Mouse (Mus musculus) spleen, adult 10 weeks (tissue): ENCODE measurements around the gene Clec12a. TPM values are rescaled to one million over a fixed set of nuclear protein-coding genes. Genes with fewer than 3 reads are reported as not detected.

Experiments used
- polyA plus RNA-seq: library from polyadenylated mRNA; stranded (reverse); fragments of 350-450 nt; fragmentation: Illumina TruSeq; extraction: RNeasy Lipid Tissue Mini Kit (QIAGEN cat#74804); gene quantifications from one replicate; pipeline ENCODE4 v1.2.3, GENCODE M21; 2015; ENCODE audit warnings: low replicate concordance; ENCODE audit not compliant: insufficient read depth

Gene Clec12a
- 67.8 TPM for polyA plus RNA-seq

DNA sequence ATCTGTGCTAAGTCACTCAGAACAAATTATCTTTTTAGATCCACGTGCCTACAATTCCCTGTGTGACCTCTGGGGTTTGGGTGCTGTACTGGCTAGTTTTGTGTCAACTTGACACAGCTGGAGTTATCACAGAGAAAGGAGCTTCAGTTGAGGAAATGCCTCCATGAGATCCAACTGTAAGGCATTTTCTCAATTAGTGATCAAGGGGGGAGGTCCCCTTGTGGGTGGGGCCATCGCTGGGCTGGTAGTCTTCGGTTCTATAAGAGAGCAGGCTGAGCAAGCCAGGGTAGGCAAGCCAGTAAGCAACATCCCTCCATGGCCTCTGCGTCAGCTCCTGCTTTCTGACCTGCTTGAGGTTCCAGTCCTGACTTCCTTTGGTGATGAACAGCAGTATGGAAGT is at the start of gene Clec12a:
Gene Clec12a, plus strand, starts transcription at position 301 of the 400 bp plus-strand sequence.

DNA sequence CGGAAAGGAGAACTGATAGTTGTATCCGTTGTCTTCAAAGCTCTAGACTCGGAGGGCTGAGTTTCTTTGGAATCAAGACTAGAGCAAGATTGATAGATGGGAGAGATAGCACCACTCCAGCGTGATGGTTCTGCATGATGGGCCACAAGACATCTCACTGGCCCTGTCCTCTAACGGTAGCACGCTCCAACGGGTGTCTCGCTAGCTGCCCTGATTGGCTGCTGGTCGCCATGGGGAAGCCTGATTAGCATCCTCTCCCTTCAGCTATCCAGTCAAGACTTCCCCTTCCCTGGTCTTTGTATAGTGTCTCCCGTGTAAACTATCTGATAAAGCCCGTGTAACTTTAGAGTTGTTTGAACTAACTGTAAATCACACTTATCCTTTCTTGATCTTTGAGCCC is 10.9 kb upstream of the Clec12a start, which contains the start of gene 4922502D21Rik:
Gene 4922502D21Rik, minus strand, starts transcription at position 187 of the 400 bp plus-strand sequence.

DNA sequence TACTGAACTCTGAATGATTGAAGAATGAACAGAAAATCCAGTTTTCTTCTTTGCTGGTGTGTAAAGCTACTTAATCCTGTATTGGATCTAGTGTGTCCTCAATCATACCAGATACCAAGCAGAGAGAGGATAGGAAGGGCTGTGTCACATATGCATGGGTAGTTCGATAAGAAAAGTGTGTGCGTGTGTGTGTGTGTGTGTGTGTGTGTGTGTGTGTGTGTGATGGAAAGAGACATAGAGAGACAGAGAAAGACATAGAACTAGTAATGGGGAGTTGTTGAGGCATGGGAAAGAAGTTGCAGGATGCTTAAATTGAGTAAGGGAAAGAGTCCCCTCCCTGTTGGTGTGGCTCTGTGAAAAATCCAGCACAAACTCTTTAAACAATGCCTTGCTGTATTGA is 43.3 kb downstream of the Clec12a start, which contains the start of gene Clec12b:
Gene Clec12b, minus strand, starts transcription at position 101 of the 400 bp plus-strand sequence.

DNA sequence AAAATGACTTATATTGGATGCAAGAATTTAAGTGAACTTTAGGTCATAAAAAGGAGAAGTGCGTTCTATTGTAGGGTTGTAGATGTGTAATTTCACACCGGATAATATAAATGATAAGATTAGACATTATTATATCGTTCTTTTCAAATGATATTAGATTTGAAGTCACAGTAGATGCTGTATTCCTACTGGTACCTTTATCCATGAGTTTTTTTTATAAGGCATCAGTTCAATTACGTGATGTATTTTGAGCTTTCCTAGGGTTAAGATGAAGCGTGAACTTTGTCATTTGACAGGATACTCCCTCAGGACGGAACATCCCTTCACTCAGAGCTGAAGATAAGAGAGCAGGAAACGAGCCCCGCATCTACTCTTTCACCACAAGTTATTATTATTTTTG is 54.5 kb downstream of the Clec12a start, which contains the start of gene Clec1b:
Gene Clec1b, plus strand, starts transcription at position 301 of the 400 bp plus-strand sequence.

DNA sequence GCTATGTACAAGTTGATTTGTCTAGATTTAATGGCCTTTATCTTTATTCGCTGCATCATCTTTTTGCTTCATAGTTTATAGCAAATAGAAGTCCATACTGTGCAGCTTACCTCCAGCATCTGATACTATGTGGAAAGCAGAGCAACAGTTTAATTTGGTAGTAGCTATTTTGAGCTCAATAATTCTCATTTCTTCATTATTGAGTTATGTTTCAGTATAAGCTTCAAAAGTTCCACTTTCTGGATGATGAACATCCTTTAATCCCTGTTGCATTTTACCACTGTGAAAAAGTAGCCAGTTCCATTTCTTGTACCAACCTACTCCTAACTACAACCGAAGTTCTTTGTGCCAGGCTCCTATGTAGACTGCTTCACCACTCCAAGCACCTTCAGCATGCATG is 66.1 kb downstream of the Clec12a start, which contains the start of gene Clec9a:
Gene Clec9a, plus strand, starts transcription at position 301 of the 400 bp plus-strand sequence.

Other genes starting within 250 kb of the Clec12a start
- not detected for gene Clec2e, start 241.8 kb upstream of the Clec12a start, polyA plus RNA-seq
- 375 TPM for gene Clec2d, start 162.1 kb upstream of the Clec12a start, polyA plus RNA-seq
- gene Cd69, start 67.3 kb upstream of the Clec12a start, polyA plus RNA-seq = 80.1 TPM
- not detected for gene 4922502D21Rik, start 10.9 kb upstream of the Clec12a start, polyA plus RNA-seq
- 1.3 TPM for gene Clec12b, start 43.2 kb downstream of the Clec12a start, polyA plus RNA-seq
- gene Clec1b, start 54.6 kb downstream of the Clec12a start, polyA plus RNA-seq = 44.5 TPM
- gene Clec9a, start 66.2 kb downstream of the Clec12a start, polyA plus RNA-seq = 92.8 TPM
- 3.6 TPM for gene Clec1a, start 109.3 kb downstream of the Clec12a start, polyA plus RNA-seq
- 0.21 TPM for gene Olr1, start 164.5 kb downstream of the Clec12a start, polyA plus RNA-seq
- not detected for gene Tmem52b, start 169.9 kb downstream of the Clec12a start, polyA plus RNA-seq
- gene Gabarapl1, start 190.5 kb downstream of the Clec12a start, polyA plus RNA-seq = 48.6 TPM
- gene Klre1, start 235.2 kb downstream of the Clec12a start, polyA plus RNA-seq = 20.6 TPM
- gene Klrd1, start 249.1 kb downstream of the Clec12a start, polyA plus RNA-seq = 143 TPM